Mouse (Mus musculus): ENCODE data around the gene Isoc2a.

Isoc2a gene

GRCm38 (mm10) chr7:4857321-4857720 lies 19.6 kb upstream of the Isoc2a start:
- no peak for TF ChIP-seq GATA4 (IDR thresholded peaks at IDR 0.05; ENCODE audit: insufficient replicate concordance, low read length)

- no peak for TF ChIP-seq GATA4 (IDR thresholded peaks at IDR 0.05; ENCODE audit: insufficient replicate concordance, low read length)
These were observed 17.5 kb upstream of the Isoc2a start for GRCm38 (mm10) chr7:4859418-4859978.

GRCm38 (mm10) chr7:4863041-4863440 lies 13.9 kb upstream of the Isoc2a start:
- TF ChIP-seq GATA4 (IDR thresholded peaks at IDR 0.05; ENCODE audit: insufficient replicate concordance, low read length), result no peak

GRCm38 (mm10) chr7:4863541-4864080 lies 13.3 kb upstream of the Isoc2a start:
- TF ChIP-seq GATA4 (IDR thresholded peaks at IDR 0.05; ENCODE audit: insufficient replicate concordance, low read length), result no peak

GRCm38 (mm10) chr7:4864130-4864845 lies 12.7 kb upstream of the Isoc2a start:
- no peak for TF ChIP-seq GATA4 (IDR thresholded peaks at IDR 0.05; ENCODE audit: insufficient replicate concordance, low read length)

GRCm38 (mm10) chr7:4865090-4865489 lies 11.9 kb upstream of the Isoc2a start:
- no peak for TF ChIP-seq GATA4 (IDR thresholded peaks at IDR 0.05; ENCODE audit: insufficient replicate concordance, low read length)

GRCm38 (mm10) chr7:4865579-4866493 lies 11.1 kb upstream of the Isoc2a start:
- no peak for TF ChIP-seq GATA4 (IDR thresholded peaks at IDR 0.05; ENCODE audit: insufficient replicate concordance, low read length)

GRCm38 (mm10) chr7:4866631-4867180 lies 10.2 kb upstream of the Isoc2a start:
- no peak for TF ChIP-seq GATA4 (IDR thresholded peaks at IDR 0.05; ENCODE audit: insufficient replicate concordance, low read length)

GRCm38 (mm10) chr7:4870133-4870532 lies 6.8 kb upstream of the Isoc2a start, which contains the start of gene Isoc2b:
Isoc2b (minus strand) TSS chr7:4870258.
- no peak for TF ChIP-seq GATA4 (IDR thresholded peaks at IDR 0.05; ENCODE audit: insufficient replicate concordance, low read length)

GRCm38 (mm10) chr7:4877226-4877625 lies 273 bp downstream of the Isoc2a start:
- no peak for TF ChIP-seq GATA4 (IDR thresholded peaks at IDR 0.05; ENCODE audit: insufficient replicate concordance, low read length)

- no peak for TF ChIP-seq GATA4 (IDR thresholded peaks at IDR 0.05; ENCODE audit: insufficient replicate concordance, low read length)
These were observed 1.2 kb downstream of the Isoc2a start for GRCm38 (mm10) chr7:4878186-4878585.

- TF ChIP-seq GATA4 (IDR thresholded peaks at IDR 0.05; ENCODE audit: insufficient replicate concordance, low read length), result no peak
These were observed 9.7 kb downstream of the Isoc2a start for GRCm38 (mm10) chr7:4886680-4887079.

GRCm38 (mm10) chr7:4895186-4895585 lies 18.2 kb downstream of the Isoc2a start:
- TF ChIP-seq GATA4 (IDR thresholded peaks at IDR 0.05; ENCODE audit: insufficient replicate concordance, low read length), result no peak

- no peak for TF ChIP-seq GATA4 (IDR thresholded peaks at IDR 0.05; ENCODE audit: insufficient replicate concordance, low read length)
These were observed 22.1 kb downstream of the Isoc2a start for GRCm38 (mm10) chr7:4898851-4899648.

Measured in liver, adult (tissue).